Mouse (Mus musculus) adrenal gland, postnatal 25 days (tissue): ENCODE results near the gene E130308A19Rik. TPM values are rescaled to one million over a fixed set of nuclear protein-coding genes. Genes with fewer than 3 reads are reported as not detected.

Source experiments
- DNase-seq: peaks from one replicate; pipeline ENCODE4 v3.0.0; 2021; ENCODE audit warnings: mixed read lengths
- total RNA-seq: library from RNA; stranded (reverse); gene quantifications from 2 replicates; pipeline ENCODE4 v1.2.3, GENCODE M21; 2021

E130308A19Rik gene
- total RNA-seq, 1 experiment from 2014 or later: 19.8 TPM

DNA sequence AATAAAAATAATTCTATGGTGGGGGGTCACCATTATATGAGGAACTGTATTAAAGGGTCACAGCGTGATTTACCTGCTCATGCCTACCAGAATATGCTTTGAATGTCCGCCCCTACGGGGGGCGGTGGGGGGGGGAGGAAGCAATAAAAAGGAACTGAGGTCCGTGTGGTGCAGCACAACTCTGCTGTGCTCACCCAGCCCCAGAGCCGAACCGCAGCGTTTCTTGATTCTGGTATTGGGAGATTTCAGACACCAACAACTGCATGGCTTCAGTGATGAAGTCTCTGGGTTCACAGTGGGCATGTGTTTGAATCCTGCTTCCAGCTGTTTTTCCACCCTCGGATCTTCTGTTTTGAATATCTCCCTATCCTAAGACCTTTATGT is 101.9 kb downstream of the E130308A19Rik start:
- DNase-seq: no peak

DNA sequence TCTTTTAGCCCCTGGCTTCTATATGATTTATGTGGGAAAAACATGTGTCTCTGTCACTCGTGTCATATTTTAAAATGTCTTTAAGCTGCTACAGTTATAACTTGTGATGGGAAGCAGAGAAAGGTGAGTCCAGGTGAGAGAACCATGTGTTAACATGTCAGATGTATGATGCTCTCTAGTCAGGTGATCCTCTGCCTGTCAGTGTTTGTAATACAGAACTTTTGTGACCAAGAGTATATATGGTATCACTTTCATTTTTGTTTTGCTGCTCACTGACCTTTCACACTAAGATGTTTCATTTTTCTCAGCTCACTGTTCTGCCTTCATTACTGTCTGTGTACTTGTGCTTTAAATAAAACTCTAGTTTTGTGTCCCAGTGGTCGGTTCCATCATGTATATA is 102.8 kb downstream of the E130308A19Rik start:
- DNase-seq: no peak

DNA sequence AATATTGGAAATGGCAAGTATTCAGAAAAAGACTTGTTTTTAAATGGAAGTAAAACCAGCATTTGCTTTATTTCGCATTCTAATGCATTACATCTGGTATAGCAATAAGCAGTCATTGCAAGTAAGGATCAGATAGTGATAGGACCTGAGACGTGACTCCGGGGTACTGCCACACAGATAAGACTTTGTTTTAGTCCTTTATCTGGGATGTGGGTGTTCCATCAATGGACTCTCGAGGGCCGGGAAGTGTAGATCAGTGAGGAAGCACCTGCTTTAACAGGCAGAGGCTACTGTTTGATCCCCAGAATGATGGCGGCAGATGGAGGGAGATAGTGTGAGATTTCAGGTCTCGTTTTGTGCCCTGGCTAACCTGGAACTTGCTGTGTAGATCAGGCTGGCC is 105.5 kb downstream of the E130308A19Rik start:
- no peak for DNase-seq

DNA sequence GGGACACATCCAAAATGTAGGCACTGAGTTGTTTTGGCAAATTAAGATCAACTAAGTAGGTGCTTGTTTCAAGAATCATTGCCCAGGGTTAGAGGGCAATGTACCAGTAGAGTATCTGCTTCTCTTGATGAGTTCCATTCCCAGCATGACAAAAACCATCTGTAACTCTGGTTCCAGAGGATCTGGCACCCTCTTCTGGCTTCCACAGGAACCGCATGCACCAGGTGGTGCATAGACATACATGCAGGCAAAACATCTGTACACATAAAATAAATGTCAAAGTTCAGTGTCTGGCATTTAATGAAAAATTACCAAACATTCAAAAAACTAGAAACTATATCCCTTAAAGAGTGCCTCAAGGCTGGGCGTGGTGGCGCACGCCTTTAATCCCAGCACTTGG is 113.3 kb downstream of the E130308A19Rik start:
- no peak for DNase-seq

DNA sequence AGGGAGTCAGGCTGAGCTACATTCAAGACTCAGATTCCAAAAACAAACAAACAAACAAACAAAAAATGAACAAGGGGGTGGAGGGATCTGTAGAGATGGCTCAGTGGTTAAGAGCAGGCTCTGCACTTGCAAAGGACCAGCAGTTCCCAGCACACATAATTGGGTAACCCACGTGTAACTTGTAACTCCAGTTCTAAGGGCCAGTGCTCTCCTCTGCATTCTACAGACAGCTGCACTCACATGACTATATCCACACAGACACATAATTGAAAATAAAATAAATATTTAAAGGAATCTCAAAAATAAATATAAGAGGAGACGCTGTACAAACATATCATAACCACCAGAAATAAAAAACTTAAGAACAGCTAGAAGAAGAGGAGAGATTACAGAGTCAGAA is 113.9 kb downstream of the E130308A19Rik start:
- no peak for DNase-seq

DNA sequence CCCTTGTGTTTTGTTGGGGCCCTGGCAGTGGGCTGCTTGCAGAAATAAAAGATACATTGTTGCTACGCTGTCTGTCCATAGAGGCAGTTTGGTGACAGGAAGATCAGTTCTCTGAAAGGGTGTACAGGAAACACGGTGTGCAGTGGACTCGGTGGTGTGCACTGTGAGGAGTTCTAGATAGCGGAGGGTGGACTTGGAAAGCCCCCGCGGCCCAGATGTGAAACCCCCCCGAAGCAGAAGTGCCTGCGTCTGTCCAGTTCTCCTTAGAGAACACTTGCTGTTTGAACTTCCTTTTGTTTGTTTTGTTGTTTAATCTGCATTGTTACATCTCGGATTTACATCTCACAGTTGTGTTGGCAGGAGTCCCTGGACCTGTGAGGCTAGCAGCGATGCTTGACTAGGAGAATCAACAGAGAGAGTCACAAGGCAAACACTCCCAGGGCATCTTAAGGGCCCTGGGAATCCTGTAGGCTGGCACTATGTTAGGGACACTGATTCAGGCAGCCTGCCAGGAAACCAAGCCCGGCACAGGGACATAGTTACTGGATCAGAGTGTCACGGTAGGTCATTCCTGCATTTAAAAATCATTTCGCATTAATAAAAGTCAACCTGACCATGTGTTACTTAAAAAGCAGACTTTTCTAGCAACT is 127.6 kb downstream of the E130308A19Rik start:
- DNase-seq: peak; percentile 63

DNA sequence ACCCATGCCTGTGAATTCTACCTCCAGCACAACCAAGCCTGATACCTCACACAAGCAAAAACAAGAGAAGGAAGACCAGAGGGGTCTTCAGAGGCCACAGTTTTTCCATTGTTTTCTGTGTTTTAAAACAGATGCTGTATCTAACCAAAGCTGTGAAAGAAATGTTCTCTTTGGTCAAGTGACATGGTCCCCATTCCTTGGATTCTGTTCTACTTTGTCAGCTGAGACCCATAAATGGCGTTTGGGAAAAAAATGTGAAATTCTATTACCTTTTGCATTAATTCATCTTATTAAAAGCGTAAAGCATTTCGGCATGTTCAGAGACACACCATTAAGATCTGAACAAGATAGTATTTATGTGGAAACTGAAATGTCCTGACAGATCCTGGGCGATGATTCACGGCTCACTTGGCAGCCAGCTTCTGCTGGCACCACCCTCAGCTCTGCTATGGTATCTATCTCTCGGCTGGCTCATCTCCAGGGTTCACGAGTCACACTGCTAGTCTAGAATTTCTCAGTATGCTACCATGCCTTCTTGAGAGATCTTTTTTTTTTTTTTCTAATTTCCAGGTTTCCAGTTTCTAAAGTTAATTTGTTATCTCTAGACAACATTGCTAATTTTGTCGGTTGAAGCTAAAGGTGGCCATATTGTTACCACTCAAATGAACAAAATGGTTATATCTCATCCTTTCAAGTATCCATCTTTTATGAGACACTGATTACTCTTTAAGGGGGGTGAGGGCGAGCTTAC is 130.5 kb downstream of the E130308A19Rik start:
- peak; percentile 87 for DNase-seq

DNA sequence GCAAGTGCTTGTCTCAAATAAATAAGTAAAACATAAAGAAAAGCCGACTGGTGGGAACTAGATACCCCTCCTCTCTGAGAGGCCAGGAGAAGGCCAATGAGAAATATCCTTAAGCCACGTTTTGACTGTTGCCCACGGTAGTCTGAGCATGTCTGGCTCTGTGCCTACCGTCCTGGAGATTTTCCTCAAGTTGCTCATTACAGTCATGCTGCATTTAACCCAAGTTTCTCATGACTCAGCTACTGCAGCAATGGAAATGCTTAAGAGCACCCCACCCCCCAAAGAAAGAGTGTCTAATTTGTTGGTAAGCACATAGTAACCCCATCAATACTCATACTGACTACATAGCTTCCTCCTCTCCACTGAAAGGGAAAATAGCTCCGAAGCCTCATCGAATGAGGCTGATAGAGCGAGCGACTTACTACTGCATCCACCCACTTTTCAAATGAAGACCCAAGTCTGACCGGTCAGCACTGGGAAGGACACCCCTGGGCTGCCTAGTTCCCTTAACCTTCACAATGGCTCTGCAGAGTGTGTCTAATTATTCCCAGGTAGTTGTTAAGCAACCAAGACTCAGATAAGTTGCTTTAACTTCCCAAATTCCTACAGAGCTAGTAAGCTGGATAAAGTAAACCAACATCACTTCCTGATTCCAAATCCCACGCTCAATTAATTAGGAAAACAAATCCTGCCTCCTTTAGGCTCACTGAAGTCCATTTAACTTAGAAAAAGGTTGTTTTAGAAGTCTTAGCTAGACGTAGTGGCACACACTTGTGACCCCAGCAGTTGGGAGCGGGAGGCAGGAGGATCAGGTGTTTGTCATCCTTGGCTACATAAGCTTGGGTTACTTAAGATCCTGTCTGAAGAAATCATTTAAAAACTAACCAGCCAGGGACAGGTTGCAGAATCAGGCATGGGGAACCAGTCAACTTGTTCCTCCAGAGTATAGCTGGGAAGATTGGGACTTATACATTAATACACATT is 131.7 kb downstream of the E130308A19Rik start:
- DNase-seq: no peak

DNA sequence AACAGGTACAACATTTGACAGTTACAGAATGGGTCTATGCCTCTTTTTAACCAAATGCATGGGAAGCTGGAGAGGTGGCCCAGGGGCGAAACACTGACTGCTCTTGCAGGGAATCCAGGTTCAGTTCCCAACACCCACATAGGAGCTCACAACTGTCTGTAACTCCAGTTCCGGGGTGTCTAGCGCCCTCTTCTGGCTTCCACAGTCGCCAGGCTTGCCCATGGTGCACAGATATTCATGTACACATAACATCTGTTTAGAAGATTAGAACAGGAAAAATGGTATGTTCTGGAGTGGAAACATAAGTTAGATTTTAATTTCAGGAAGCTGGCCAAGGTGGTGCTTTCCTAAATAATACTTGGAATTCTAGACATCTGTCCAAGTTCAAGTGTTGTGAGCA is 134.0 kb downstream of the E130308A19Rik start:
- no peak for DNase-seq

DNA sequence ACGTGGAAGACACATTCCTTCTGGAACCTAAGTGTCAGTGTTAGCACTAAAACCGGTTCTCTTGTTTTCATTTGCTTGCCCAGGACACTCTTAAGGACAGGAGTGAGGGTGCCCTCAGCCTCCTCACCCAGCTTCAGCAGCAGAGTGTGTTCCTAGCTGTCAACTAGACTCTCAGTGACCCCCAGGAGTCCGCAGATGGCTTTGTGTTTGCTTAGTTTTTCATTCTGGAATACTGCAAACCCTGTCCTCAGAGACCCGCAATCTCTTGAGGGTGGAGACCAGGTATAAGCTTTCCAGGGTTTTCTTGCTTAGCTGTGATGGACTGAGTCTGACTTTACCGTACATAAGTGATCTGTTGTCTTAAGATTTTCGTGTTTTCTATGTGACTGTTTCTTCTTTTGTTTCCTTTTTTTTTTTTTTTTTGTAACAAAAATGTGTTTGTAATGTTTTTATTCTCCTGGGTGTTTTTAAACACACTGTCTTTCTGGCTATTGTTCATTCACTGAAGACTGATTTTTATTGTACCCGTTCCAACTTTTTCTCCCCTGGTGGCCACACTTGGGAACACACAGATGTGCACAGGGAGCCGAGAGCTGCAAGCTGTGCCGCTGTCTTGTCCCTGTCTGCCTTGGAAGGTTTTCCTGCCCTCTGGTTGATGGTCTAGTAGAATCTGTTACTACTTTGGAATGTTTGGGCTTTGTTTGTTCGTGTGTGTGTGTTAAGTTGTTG is 134.8 kb downstream of the E130308A19Rik start:
- DNase-seq: peak; percentile 56

DNA sequence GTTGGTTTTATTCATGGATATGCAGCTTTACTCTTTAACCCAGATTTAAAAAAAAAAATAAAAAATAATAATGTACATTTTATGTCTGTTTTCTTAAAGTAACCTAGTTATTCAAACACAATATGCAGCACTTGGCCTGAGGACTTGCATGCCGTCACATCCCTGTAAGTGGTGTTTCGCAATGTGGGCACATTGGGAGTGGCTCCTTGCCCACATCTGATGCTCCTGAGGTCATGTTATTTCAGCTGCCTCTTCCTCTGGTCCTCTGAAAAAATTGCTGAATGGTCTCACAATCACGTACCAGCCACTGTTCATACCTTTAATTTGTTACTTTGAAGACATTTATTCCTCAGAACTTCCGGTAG is 135.3 kb downstream of the E130308A19Rik start:
- no peak for DNase-seq

DNA sequence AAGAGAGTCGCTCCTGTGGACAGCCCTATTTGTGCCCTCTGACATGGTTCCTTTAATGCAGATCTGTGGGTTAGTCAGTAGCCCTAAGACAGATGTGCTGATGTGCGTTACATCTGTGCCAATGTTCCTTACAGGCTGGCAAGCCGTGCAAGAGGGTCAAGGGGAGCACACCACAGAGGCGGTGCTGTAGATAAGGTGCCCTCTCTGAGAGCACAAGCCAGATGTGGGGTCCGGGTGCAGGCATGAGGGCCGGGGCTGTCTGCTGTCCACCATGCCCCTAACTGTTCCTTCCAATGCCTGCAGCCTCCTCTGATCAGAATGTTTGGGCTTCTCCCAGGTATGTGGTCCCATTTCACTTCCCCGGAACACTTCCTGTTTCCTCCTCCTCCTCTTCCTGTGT is 138.9 kb downstream of the E130308A19Rik start:
- no peak for DNase-seq

DNA sequence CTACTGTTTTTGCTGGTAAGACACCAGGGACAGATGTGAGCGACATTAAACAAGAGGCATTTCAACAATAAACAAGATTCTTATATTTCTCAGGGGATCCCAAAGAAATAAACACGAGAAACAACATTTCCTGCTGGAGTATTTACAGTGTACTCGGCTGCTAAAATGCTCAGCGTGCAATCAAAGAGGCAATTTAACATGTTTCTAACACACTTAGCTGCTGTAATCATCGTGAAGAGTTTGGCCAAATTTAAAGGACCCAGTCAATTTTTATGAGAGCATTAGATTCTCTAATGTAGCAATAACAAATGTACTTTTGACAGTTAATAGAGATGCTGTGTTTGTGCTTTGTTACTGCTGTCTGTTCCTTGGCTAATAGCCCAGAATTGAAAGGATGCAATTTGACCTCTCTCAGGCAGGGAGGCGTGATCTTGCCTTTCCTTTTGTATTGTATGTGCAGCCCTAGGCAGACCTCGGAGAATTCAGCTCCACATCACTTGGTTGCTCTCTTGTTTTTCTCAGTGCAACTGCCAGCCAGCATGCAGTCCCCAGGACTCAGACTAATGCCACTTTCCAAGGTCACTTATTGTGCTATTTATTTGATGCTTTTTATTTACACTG is 139.5 kb downstream of the E130308A19Rik start:
- DNase-seq: no peak

DNA sequence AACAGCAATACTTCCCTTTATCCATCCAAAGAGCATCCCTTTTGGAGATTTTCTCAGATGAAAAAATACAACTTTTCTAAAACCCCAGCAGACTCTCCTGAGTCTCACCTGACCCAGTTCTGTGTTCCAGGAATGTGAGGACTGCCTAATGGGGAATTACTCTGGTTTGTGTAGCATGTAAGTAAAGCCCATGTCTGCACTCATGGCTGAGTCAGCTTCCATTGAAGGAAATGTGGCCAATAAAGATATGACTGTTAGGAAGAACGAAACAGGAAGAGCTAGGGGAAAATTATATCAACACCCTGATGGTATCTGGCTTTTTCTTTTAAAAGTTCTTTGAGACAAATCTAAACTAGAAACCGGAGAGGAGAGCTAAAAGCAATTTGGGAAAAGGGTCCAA is 141.7 kb downstream of the E130308A19Rik start:
- no peak for DNase-seq

DNA sequence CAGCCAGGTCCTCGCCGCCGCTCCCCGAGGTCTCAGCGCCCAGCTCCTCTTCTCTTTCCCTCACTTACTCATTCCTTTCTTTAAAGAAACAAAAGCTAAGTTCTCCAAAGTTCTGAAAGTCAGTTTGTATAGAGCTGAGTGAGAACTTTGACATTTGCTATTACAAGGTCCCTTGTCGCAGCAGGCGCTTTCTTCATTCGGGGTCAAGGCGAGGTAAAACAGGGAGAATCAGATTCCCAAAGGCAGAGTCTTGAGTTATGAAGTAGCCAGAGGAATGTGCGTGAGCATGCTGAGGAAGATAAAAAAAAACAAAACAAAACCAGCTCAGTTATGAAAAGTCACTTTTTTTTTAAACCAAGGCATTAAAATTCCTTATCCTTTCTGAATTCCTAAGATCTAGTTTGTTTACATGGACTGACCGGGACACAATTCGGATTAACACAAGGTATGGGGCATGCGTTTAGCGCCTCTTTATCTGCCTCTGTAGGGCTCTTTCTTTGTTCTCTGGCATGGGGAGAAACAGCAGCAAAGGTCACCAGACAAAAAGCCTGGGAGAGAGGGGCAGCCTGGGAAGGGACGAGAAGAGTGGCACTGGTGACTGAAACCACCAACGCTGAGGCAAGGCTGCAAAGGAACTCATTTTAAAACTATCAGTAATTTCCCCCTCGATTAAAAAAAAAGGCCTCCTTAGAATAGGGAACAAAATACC is 146.3 kb downstream of the E130308A19Rik start:
- DNase-seq: no peak

DNA sequence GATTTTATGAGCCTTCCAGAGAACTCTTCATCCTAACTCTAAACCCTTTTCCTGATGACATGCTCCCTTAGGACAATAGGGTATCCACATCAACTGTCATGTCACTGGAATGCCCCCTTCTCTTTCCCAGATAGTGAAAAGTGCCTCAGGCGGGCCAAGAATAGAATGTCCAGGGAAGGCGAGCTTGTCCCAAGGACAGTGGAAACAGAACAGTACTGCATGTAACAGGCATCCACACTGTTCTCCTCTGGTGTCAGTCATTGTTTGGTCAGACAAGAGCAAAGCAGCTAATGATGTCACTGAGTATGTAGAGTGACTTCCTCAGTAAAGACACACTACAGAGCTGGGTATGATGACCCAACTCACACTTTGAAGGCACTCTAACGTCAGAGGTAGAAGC is 151.8 kb downstream of the E130308A19Rik start:
- no peak for DNase-seq

DNA sequence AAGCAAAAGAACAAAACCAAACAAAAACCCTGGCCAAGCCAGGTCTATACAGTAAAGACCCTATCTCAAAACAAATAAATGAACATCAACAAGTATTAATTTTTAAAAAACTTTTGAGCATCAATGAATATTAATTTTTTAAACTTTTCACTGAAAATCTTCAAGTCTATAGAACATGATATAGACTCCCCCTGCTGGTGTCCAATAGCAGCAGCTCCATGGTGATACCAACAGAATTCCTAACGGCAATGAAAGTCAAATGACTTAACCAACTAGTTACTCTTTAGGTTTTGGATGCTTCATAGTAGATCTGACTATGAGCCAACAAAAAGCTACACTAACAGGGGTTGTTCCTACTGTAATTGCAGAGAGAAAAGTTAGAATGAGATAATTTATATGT is 154.6 kb downstream of the E130308A19Rik start:
- no peak for DNase-seq

DNA sequence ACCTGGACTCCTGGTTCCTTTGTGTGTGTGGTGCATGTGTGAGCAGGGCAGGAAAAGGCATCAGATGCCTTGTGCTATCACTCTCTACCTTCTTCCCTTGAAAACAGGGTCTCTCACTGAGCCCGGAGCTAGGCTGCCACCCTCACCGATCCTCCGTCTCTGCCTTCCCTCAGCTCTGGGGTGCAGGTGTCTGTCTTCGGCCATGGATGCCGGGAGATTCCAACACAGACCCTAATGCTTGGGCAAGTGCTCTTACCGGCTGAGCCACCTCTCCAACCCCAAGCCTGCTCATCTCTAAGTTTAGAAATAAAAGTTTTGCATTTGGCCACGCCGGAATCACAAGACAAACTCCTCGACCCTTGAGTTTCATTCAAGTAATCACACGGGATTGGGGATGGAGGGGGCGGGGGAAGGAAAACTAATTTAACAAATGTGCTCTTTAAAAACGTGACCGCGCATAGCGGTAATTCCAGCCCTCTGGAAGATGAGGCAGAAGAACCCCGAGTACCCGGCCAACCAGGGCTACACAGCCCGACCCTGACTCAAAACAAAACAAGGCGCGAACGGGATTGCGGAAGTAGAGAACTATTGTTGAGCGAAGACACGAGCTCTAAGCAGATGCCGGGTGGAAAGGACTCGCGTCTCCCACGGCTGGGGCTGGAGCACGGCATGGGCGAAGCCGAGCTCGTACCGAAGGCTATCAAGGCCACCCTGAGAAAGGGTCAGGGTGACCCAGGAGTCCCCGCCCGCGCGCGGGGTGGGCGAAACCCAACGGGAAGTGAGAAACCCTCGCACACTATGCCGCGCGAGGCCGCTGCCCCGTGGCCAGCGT is 157.1 kb downstream of the E130308A19Rik start:
- DNase-seq: no peak

DNA sequence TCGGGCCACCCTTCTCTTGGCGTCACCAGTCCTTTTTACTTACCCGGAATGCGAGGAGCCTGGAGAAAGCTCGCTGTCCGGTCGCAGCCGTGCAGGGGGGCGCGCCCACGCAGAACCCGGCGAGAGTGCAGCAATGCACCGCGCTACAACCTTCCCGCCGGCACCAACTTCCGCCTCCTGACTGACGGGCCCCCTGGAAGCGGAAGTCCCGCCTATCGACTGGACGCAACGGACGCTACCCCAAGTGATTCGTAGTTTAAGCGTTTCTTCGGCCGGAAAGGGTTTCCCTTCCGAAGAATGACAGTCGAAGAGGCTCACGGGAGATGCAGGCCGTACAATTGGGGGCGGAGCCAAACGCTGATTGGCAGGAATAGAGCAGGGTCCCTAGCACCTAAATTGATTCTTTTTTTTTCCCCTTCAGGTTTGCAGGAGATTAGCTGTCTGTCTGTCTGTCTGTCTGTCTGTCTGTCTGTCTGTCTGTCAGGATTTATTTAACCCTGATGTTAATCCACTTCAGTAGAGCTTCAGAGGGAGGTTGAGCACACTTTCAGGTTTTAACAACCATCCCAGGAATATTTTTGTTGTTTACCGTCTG is 157.8 kb downstream of the E130308A19Rik start:
- peak; percentile 91 for DNase-seq

DNA sequence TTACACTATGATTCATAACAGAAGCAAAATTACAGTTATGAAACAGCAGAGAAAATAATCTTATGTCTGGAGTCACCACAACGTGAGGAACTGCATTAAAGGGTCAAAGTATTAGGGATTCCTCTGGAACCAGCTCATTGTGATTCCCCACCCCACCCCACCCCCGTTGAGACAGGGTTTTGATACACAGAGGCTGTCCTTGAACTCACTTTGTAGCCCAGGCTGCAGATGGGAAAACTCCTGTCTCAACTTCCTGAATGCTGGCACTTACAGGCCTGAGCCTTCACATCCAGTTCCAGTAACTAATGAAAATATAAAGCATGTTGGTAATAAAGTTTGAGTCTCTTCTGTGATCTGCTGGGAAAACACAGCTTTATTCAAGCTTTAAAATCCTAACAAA is 159.4 kb downstream of the E130308A19Rik start:
- DNase-seq: no peak
